Mouse (Mus musculus) stomach, postnatal 0 days (tissue): ENCODE data around the gene Cpd.

Source experiments
- CTCF ChIP-seq: IDR thresholded peaks from 2 replicates; pipeline ENCODE4 v1.5.1; 2016; ENCODE audit warnings: antibody characterized with exemption, low read depth, mild to moderate bottlenecking, moderate library complexity
- EP300 ChIP-seq: optimal IDR thresholded peaks from 2 replicates; pipeline ENCODE3; 2016; ENCODE audit warnings: antibody characterized with exemption

DNA sequence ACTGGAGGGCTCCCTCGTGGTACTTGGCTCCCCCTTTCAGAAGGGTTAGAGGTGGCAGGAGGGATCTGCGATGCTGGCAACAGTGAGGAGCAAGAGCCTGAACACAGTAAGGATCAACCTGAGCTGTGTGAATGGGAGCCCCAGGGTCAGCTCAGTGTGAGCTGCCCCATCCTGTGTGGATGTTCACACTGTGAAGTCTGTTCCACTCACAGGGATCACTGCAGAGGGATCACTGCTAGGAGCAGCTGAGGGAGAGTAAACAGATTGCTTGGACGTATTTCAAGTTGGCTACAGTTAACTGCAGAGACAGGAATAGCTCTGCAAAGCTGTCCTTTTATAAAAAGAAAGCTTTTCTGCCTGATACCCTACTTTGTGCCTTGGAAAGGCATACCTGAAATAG is 37.4 kb downstream of the Cpd start:
- no peak for TF ChIP-seq CTCF
- no peak for TF ChIP-seq EP300
